Mouse (Mus musculus): Measurements from ENCODE around the gene Dpf2. TPM values are rescaled to one million over a fixed set of nuclear protein-coding genes. Genes with fewer than 3 reads are reported as not detected.

Gene Dpf2
- total and polyA plus RNA-seq, 2 experiments from 2014 or later: 56.8 to 64.5 TPM

DNA sequence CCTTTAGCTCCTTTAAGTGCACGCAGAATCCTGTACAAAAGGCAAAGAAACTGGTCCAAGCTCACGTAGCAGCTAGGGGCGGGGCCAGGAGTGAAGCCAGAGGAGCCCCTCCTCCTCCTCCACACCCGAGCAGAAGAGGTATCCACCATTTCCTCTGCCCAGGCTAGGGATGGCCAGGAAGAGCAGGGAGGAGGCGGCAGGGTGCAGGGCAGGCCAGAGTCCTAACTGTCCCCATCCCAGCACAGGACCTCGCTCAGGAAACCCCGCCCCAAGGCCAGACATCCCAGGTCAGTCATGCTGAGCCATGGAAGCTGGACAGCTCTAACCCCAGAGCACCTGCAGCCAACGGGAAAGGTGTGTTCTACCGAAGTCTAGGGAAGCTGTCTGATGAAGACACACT, 8.9 kb upstream of the Dpf2 start:
- Histone ChIP-seq H3K4me3 (ENCODE audit: low read depth, low read length) (no peak overlapping the region), H3K36me3 (ENCODE audit: insufficient read depth) (peaks cover 15% of the 10 kb centered on the region), H3K4me2 (ENCODE audit: low read depth) (0 out of 2 replicates have a peak overlapping the region, but pooled peaks have one; percentile 2), H3K4me1 (ENCODE audit: insufficient read depth) (0 out of 2 replicates have a peak, but pooled peaks cover 3% of the 10 kb centered on the region), H3K27ac (ENCODE audit: low read depth, low read length) (no peak overlapping the region), H3K27me3 (ENCODE audit: insufficient read depth, low read length) (no peaks in the 10 kb centered on the region), H3K9me3 (ENCODE audit: low read length) (no peaks in the 10 kb centered on the region), H3K9ac (peak overlapping the region; percentile 14; the same call in 1 of the 2 replicates)
- no peak for TF ChIP-seq CTCF (IDR thresholded peaks at IDR 0.05; ENCODE audit: low read depth)
- ATAC-seq (no peak), DNase-seq (no peak)
- 19% methylated on average over 9 of the region's 9 CpGs for WGBS

- Histone ChIP-seq H3K27ac (ENCODE audit: low read depth, low read length) (peak overlapping the region; percentile 83), H3K36me3 (ENCODE audit: insufficient read depth) (peaks cover 4% of the 10 kb centered on the region), H3K9me3 (ENCODE audit: low read length) (no peaks in the 10 kb centered on the region), H3K4me3 (ENCODE audit: low read depth, low read length) (peak overlapping the region; percentile 93), H3K4me1 (ENCODE audit: insufficient read depth) (peaks cover 19% of the 10 kb centered on the region), H3K9ac (peak overlapping the region; percentile 77), H3K4me2 (ENCODE audit: low read depth) (peak overlapping the region; percentile 90), H3K27me3 (ENCODE audit: insufficient read depth, low read length) (no peaks in the 10 kb centered on the region)
- ATAC-seq: peak; percentile 97
- DNase-seq: peak; percentile 100
- TF ChIP-seq CTCF (IDR thresholded peaks at IDR 0.05; ENCODE audit: low read depth): peak; percentile 47
- 2% methylated on average over 59 of the region's 59 CpGs for WGBS
These were observed 455 bp downstream of the Dpf2 start for GRCm38 (mm10) chr19:5912103-5913006.

DNA sequence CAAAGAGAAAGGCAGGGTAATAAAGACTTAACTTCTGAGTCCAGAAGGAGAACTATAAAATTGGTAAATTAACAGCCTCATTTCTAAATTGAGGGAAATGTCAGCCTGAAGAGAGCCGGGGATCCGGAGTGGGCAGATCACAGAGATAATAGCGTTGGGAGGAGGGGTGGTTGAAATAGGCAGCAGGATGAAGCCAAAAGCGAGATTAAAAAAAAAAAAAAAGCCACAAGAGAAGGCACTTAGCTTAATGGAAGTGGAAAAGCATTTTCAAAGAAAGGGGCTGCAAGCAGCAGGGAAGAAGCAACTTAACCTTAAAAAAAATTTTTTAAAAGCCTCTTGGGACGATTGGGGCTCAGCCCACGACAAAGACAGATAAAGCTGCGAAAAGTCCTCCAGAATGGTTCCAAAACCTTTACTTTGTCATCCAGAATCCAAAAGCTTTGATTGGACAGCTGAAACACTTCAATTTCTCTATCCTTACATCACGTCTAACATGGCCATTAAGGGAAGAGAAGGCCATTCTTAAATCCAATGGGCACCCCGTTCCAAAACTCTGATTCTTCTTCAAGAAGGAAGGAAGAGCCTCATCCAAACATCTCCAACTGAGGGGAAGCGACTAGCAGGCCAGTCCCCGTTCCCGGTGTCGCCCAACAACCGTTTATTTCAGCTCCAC, 1.2 kb downstream of the Dpf2 start:
- no peaks in the 10 kb centered on the region for H3K9me3 ChIP-seq (ENCODE audit: low read length)
- H3K27me3 ChIP-seq (ENCODE audit: insufficient read depth, low read length): no peaks in the 10 kb centered on the region
- DNase-seq (no peak), ATAC-seq (no peak)
- no peak for TF ChIP-seq CTCF (IDR thresholded peaks at IDR 0.05; ENCODE audit: low read depth)
- H3K27ac ChIP-seq (ENCODE audit: low read depth, low read length): peak overlapping the region; percentile 83; the same call in 1 of the 2 replicates
- peaks cover 4% of the 10 kb centered on the region for H3K36me3 ChIP-seq (ENCODE audit: insufficient read depth)
- H3K4me1 ChIP-seq (ENCODE audit: insufficient read depth): peaks cover 19% of the 10 kb centered on the region
- H3K9ac ChIP-seq: peak overlapping the region; percentile 77
- peak overlapping the region; percentile 90 for H3K4me2 ChIP-seq (ENCODE audit: low read depth)
- H3K4me3 ChIP-seq (ENCODE audit: low read depth, low read length): peak overlapping the region; percentile 93
- WGBS: 3% methylated on average over 14 of the region's 14 CpGs

DNA sequence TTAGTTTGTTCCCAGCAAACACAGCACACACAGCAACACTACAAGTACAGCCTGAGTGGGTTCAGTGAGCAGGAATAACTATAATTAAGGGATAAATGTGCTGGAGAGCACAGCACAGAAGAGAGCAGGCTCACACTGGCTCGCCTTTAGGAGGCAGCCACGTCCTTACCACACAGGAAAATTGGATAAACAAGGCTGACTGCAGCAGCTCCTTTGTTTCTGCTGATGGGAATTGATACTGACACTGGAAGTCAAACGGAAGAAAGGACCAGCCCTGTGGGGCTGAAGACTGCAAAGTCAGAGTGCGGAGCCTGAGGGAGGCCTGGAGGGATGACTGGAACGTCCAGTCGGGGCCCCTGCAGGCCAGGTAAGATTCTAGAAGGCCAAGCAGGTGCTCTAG, 2.6 kb downstream of the Dpf2 start:
- Histone ChIP-seq H3K9ac (0 out of 2 replicates have a peak overlapping the region, but pooled peaks have one; percentile 4), H3K4me3 (ENCODE audit: low read depth, low read length) (no peak overlapping the region), H3K36me3 (ENCODE audit: insufficient read depth) (peaks cover 17% of the 10 kb centered on the region), H3K27ac (ENCODE audit: low read depth, low read length) (no peak overlapping the region), H3K9me3 (ENCODE audit: low read length) (no peaks in the 10 kb centered on the region), H3K27me3 (ENCODE audit: insufficient read depth, low read length) (no peaks in the 10 kb centered on the region), H3K4me1 (ENCODE audit: insufficient read depth) (peaks cover 19% of the 10 kb centered on the region), H3K4me2 (ENCODE audit: low read depth) (peak overlapping the region; percentile 90; the same call in 1 of the 2 replicates)
- ATAC-seq (no peak), DNase-seq (no peak)
- WGBS: 46% methylated on average over 6 of the region's 6 CpGs
- no peak for TF ChIP-seq CTCF (IDR thresholded peaks at IDR 0.05; ENCODE audit: low read depth)

- H3K27me3 ChIP-seq (ENCODE audit: insufficient read depth, low read length): no peaks in the 10 kb centered on the region
- H3K4me3 ChIP-seq (ENCODE audit: low read depth, low read length): no peak overlapping the region
- H3K9me3 ChIP-seq (ENCODE audit: low read length): no peaks in the 10 kb centered on the region
- H3K4me2 ChIP-seq (ENCODE audit: low read depth): no peak overlapping the region
- DNase-seq (no peak), ATAC-seq (no peak)
- peaks cover 19% of the 10 kb centered on the region for H3K4me1 ChIP-seq (ENCODE audit: insufficient read depth)
- H3K27ac ChIP-seq (ENCODE audit: low read depth, low read length): no peak overlapping the region
- WGBS: 94% methylated on average over 3 of the region's 3 CpGs
- no peak for TF ChIP-seq CTCF (IDR thresholded peaks at IDR 0.05; ENCODE audit: low read depth)
- peaks cover 47% of the 10 kb centered on the region for H3K36me3 ChIP-seq (ENCODE audit: insufficient read depth)
- H3K9ac ChIP-seq: no peak overlapping the region
These were observed 5.5 kb downstream of the Dpf2 start for GRCm38 (mm10) chr19:5907275-5907674.

DNA sequence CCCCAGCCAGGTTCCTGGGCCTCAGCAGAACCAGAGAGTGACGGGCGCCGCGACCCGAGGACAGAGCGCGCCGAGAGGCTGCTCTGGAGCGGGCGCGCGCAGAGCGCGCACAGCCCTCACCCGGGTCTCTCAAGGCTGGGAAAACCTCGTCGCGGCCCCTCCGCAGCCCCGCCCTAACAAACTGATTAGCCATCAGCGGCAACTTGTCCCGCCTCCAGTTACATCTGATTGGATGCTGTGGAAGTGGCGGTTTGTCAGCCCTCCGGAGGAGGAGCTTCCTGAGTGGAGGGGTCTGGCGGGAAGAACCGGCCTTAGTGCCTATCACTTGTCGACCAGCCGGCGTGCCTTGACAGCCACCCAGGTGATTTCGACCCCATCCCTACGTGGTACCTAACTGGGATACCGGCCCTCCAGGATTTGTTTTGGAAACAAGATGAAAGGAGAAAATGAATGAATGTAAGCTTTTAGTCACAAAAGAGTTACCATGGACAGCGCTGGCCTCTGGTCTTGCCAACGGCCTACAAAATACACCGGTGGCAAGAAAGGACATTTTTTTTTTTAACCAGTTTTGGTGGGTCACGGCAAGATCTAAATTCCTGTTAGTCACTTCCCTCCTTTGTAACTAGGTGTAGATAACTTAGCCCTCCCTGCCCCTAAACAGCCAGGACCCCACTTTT, 18.7 kb downstream of the Dpf2 start, which contains the start of gene Tigd3:
Tigd3 (minus strand) TSS at position 148 of the 677 bp plus-strand sequence.
- H3K9me3 ChIP-seq (ENCODE audit: low read length): no peaks in the 10 kb centered on the region
- H3K4me2 ChIP-seq (ENCODE audit: low read depth): peak within 1 kb of the TSS; percentile 74
- peaks cover 11% of the 10 kb centered on the region for H3K4me1 ChIP-seq (ENCODE audit: insufficient read depth)
- H3K36me3 ChIP-seq (ENCODE audit: insufficient read depth): peaks cover 21% of the 10 kb centered on the region
- H3K27me3 ChIP-seq (ENCODE audit: insufficient read depth, low read length): no peaks in the 10 kb centered on the region
- H3K9ac ChIP-seq: peak within 1 kb of the TSS; percentile 79
- 4% methylated on average over 35 of the region's 36 CpGs for WGBS
- peak; percentile 97 for DNase-seq
- H3K27ac ChIP-seq (ENCODE audit: low read depth, low read length): peak within 1 kb of the TSS; percentile 71
- peak within 1 kb of the TSS; percentile 71 for H3K4me3 ChIP-seq (ENCODE audit: low read depth, low read length)
- peak; percentile 99 for ATAC-seq
- no peak for TF ChIP-seq CTCF (IDR thresholded peaks at IDR 0.05; ENCODE audit: low read depth)
